Mouse (Mus musculus) heart, embryonic 10.5 days (tissue): Measurements from ENCODE around the gene Ctf2. TPM values are rescaled to one million over a fixed set of nuclear protein-coding genes. Genes with fewer than 3 reads are reported as not detected.

Experiments used
- DNase-seq: peaks from one replicate; pipeline ENCODE4 v3.0.0-alpha.2; 2017; ENCODE audit warnings: low spot score
- H3K27ac ChIP-seq: fragments of 300-500 bp; sonication (generic); 2 replicates; pipeline ENCODE4 v1.5.1; 2016; ENCODE audit warnings: mild to moderate bottlenecking
- H3K27me3 ChIP-seq: fragments of 300-500 bp; sonication (generic); 2 replicates; pipeline ENCODE4 v1.6.1; 2016; ENCODE audit warnings: mild to moderate bottlenecking; ENCODE audit not compliant: poor library complexity, insufficient read depth, severe bottlenecking
- H3K36me3 ChIP-seq: fragments of 300-500 bp; sonication (generic); 2 replicates; pipeline ENCODE4 v1.6.1; 2016; ENCODE audit warnings: mild to moderate bottlenecking, moderate library complexity
- H3K4me1 ChIP-seq: fragments of 300-500 bp; sonication (generic); 2 replicates; pipeline ENCODE4 v1.6.1; 2016; ENCODE audit warnings: mild to moderate bottlenecking
- H3K4me3 ChIP-seq: fragments of 300-500 bp; sonication (generic); 2 replicates; pipeline ENCODE4 v1.5.1; 2016; ENCODE audit warnings: mild to moderate bottlenecking, moderate library complexity
- H3K9me3 ChIP-seq: fragments of 300-500 bp; sonication (generic); 2 replicates; pipeline ENCODE4 v1.6.1; 2016; ENCODE audit warnings: mild to moderate bottlenecking, moderate library complexity
- WGBS: fragments of 180-500 bp; shearing (Covaris S2); methylation state at CpG from one replicate; pipeline ENCODE4 v1.1.7; 2016; 5-methylcytosine and 5-hydroxymethylcytosine counted together
- polyA plus RNA-seq: library from polyadenylated mRNA; unstranded; fragments of >200 nt; fragmentation: Nextera tagmentation; extraction: Ambion mirVana; gene quantifications from 2 replicates; pipeline ENCODE4 v1.2.1, GENCODE M21; 2016

The Ctf2 gene
- polyA plus RNA-seq, 1 experiment from 2014 or later, result 0.26 TPM

DNA sequence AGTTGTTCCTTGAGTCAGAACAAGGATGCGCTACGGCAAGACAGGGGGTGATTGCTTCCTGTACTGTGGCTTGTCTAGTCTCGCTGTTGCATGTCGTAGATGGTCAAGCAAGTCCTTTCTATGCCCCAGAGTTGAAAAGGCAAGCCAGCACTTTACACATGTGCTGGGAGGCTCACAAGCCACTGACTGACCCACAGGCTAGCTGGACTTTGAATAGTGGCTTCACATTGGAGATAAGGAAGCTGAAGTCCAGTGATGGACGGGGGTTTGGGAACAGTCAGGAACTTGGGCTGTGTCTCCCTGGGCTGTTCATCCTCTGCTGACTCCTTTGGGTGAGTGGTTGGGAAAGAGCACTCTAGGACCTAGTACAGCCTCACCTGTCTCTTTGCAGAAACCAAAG, 19.7 kb upstream of the Ctf2 start:
- Histone ChIP-seq H3K27ac (no peak overlapping the region), H3K9me3 (no peaks in the 10 kb centered on the region), H3K4me3 (no peak overlapping the region), H3K36me3 (peaks cover 88% of the 10 kb centered on the region), H3K27me3 (peaks cover 76% of the 10 kb centered on the region), H3K4me1 (peaks cover 27% of the 10 kb centered on the region)
- WGBS, result 93% methylated on average over 5 of the region's 5 CpGs
- DNase-seq, result peak; percentile 61

DNA sequence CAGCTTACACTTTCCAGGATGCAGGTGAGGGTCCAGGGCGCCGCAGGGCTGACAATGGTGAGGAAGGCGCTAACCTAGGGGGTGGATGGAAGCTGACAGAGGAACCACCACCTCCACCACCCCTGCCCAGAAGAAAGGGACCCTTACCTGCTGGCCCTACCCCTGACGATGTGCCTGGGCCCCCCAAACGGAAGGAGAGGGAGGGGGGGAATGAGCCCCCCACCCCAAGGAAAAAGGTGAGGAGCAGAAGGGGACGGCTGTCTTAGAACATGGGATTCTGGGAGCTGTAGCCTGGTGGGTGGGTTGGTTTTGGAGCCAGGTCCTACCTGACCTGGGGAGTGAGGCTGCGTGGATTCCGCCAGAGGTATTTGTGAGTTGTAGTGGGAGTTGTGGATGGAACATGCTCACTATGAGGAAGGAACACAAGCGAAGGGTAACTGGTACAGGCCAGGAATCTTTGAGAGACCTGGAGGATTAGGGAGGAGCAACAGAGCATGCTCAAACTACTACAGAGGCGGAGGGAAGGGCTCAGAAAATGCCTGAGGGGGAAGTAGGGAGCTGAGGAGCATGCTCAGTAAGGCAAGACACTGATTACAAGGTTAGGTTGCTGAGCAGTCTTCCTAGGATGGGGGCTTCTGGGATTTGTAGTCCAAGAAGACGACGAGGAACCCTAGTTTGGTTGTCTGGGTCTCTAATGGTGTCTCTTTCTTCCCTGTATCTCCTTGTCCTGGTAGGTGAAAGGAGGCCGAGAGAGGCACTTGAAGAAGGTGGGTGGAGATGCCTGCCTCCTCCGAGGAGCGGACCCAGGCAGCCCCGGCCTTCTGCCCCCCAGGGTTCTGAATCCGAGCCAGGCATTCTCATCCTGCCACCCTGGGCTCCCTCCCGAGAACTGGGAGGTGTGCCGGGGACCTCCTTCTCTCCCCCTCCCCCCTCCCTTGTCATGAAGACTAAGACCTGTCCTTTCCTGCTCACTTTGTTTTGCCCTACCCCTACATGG, 18.5 kb upstream of the Ctf2 start:
- H3K4me1 ChIP-seq, result peaks cover 27% of the 10 kb centered on the region
- no peak overlapping the region for H3K4me3 ChIP-seq
- WGBS, result 86% methylated on average over 19 of the region's 19 CpGs
- DNase-seq, result no peak
- H3K36me3 ChIP-seq, result peaks cover 76% of the 10 kb centered on the region
- no peak overlapping the region for H3K27ac ChIP-seq
- H3K27me3 ChIP-seq, result peaks cover 64% of the 10 kb centered on the region
- H3K9me3 ChIP-seq, result no peaks in the 10 kb centered on the region

DNA sequence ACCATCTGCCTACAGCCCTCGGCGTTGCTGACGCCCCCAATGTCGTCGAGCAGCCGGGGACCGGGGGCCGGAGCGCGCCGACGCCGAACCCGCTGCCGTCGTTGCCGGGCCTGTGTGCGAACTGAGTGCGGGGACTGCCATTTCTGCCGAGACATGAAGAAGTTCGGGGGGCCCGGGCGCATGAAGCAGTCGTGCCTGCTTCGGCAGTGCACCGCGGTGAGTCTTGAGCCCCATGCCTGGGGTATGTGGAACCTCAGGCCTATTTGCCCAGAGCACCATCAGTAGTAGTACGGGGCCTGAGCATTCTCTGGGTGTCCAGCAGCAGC, 16.2 kb upstream of the Ctf2 start:
- WGBS, result 91% methylated on average over 28 of the region's 28 CpGs
- H3K4me1 ChIP-seq, result peaks cover 30% of the 10 kb centered on the region
- peaks cover 54% of the 10 kb centered on the region for H3K36me3 ChIP-seq
- peaks cover 43% of the 10 kb centered on the region for H3K27me3 ChIP-seq
- H3K27ac ChIP-seq, result peak overlapping the region; percentile 24; the same call in 1 of the 2 replicates
- no peak for DNase-seq
- H3K9me3 ChIP-seq, result no peaks in the 10 kb centered on the region
- peak overlapping the region; percentile 86; the same call in 1 of the 2 replicates for H3K4me3 ChIP-seq

DNA sequence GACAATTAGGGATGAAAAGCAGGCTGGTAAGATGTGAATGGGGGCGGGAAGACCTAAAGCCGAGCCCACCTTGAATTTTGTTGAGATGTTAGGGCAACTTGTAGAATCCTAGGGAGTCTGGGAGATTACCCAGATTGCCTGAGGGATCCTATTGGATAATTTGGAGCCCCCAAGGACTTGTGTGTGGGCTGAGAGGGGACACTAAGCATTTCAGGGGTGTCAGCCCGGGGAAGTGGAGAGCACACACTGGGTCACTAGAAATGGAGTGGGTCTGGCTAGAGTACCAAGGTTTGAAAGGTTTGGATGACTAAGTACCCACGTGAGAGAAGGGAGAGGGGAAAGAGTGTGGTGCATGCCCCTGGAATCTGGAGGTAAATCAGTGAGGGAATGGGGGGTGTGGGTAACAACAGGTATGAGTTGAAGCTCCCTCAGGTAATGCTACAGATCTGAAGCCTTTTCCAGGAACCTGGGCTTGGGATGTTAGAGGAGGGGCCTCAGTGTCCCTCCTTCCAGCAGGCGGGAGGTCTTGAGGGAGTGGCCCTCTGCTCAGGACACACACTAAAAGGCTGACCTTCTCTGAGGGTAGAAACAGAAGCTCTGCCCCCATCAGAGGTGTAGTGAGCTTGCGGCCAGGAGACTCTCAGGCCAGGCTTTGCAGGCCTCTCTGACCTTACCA, 15.7 kb upstream of the Ctf2 start:
- DNase-seq, result peak; percentile 73
- Histone ChIP-seq H3K36me3 (peaks cover 49% of the 10 kb centered on the region), H3K4me3 (peak overlapping the region; percentile 86), H3K4me1 (peaks cover 30% of the 10 kb centered on the region), H3K27me3 (peaks cover 38% of the 10 kb centered on the region), H3K27ac (peak overlapping the region; percentile 96), H3K9me3 (no peaks in the 10 kb centered on the region)
- 53% methylated on average over 6 of the region's 6 CpGs for WGBS

DNA sequence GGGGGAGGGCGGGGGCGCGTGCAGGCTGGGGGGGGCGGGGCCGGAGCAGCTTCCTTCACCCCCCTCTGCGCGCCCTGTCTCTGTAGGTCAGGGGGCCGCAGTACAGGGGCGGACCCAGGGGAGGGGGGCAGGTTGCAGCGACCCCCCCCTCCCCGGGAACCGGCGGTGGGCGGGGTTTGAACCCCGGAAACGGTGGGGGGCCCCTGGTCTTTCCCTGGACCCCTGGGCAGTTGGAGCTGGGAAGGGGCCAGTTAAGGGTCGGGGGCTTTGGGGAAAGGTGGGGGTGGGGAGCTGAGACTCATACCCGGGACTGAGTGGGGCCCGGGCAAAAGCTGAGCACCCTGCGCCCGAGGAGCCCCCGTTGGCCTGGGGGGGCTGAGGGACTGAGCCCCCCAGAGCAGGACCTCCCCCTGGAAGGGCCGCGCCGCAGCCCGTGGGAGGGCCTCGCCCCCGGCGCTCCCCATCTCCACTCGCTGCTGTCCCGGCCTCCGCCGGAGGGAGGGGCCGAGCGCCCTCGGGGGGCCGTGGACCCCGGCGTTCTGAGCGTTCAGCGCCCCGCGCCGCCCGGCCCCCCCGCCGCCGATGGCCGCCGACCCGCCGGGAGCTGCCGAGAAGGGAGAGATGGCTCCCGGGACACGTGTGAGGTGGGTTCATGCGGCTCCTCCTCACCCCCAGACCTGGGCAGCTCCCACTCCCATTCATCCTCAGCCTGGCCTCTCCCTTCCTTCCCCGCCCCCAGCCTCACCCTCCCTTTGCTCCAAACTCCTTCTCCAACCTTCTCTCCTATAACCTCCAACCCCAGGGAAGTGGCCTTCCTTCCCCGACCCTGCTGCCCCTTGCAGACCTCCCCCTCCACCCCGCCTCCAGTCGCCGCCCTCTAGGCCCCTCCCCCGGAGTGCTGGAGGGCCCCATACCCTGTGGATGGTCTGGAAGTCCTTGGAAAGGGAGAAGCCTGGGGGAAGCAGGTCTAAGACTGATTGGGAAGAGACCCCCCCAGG, 14.8 kb upstream of the Ctf2 start:
- H3K27ac ChIP-seq, result peak overlapping the region; percentile 96
- WGBS, result under 1% methylated on average over 46 of the region's 62 CpGs
- peaks cover 30% of the 10 kb centered on the region for H3K4me1 ChIP-seq
- DNase-seq, result peak; percentile 81
- H3K36me3 ChIP-seq, result peaks cover 40% of the 10 kb centered on the region
- peak overlapping the region; percentile 86 for H3K4me3 ChIP-seq
- no peaks in the 10 kb centered on the region for H3K9me3 ChIP-seq
- H3K27me3 ChIP-seq, result peaks cover 29% of the 10 kb centered on the region

DNA sequence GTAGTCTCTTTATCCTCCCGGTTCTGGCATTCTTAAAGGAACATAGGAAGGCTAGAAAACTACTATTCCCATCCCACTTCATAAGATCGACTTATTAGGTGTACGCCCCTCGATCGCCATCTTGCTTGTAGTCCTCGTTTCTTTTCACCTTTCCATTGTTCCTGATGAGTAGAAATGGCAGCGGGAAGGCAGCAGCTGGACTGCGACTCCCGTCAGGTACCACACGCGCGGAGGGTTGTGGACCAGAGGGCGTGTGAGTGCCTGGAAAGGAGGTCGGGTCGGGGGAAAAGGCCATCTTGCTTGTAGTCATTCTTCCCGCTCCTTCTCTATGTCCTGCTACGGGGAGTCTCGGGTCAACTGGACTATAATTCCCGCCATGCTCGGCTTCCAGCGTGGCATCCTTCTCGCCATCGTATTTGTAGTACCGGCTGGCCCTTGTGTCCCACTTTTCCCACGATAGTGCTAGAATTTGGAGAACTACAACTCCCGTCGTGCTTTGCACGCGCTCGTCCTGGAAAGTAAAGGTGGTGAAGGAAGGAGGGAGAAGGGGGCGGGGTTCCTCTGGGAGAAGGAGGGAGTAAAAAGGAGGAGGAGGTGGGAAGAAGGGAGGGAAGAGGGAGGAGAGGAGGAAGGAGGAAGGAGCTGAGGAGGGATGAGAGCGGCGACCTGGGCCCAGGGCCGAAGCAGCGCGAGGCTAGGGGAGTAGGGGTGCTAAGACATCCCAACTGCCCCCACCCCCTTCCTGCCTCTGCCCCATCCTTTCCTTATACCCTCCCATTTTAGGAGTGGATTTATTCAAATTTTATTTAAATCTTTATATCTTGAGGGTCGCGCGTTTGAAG, 13.9 kb upstream of the Ctf2 start:
- Histone ChIP-seq H3K36me3 (peaks cover 30% of the 10 kb centered on the region), H3K27ac (peak overlapping the region; percentile 96), H3K4me3 (peak overlapping the region; percentile 86), H3K27me3 (peaks cover 20% of the 10 kb centered on the region), H3K4me1 (peaks cover 30% of the 10 kb centered on the region), H3K9me3 (no peaks in the 10 kb centered on the region)
- WGBS, result under 1% methylated on average over 37 of the region's 39 CpGs
- DNase-seq, result peak; percentile 98

DNA sequence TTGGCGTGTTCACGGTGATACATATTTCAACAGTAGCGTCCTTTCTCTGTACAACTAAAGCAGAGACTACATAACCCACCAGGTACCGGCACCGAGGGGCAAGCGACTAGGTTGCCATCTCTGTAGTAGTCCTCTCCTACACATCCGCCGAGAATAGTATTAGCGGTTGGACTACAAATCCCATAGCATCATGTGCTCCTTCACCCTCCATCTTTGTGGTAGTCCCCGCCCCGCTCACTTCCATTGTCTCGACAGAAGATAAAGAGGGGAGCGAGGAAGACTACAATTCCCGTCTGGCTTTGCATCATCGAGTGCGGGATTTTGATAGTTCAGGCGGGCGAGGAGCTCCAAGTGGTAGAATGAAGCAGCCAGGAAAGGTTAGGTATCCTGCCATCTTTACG, 13.3 kb upstream of the Ctf2 start:
- peak overlapping the region; percentile 86 for H3K4me3 ChIP-seq
- peaks cover 24% of the 10 kb centered on the region for H3K36me3 ChIP-seq
- peaks cover 30% of the 10 kb centered on the region for H3K4me1 ChIP-seq
- WGBS, result under 1% methylated on average over 19 of the region's 19 CpGs
- H3K27ac ChIP-seq, result peak overlapping the region; percentile 96
- DNase-seq, result peak; percentile 98
- H3K9me3 ChIP-seq, result no peaks in the 10 kb centered on the region
- H3K27me3 ChIP-seq, result peaks cover 14% of the 10 kb centered on the region

DNA sequence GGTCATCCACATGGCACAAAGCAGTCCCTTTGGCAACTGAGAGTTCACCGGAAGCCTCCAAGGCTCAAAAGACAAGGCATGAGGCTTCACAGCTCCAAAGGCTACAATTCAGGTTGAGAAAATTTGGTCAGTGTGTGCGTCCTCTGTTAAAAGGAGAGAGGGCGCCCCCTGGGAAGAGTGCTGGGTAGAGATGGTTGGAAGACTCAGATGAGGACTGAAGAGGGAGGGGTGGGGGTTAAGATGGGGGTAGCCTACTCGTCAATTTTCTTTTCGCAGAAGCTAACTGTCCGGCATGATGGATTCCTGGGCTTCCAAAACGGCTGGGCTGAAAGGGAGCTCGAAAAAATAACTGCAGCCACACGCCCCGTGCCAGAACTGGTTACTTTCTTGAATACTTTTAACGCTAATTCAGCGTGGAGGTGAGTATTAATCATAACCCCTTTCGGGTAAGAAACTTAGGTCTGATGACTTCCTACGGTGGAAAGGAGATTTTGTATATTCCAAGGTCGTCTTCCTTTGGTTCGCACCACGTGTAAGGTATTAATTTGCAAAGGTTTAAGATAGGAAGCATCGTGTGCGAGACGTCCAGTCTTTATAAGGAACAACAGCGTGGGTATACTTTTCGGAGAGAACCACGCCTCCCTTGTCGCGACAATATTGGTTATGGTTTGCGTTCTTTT, 12.5 kb upstream of the Ctf2 start, which contains the start of gene Fbxl19:
TSS of gene Fbxl19 (plus strand) at position 178 of the 680 bp plus-strand sequence.
- under 1% methylated on average over 26 of the region's 26 CpGs for WGBS
- Histone ChIP-seq H3K9me3 (no peaks in the 10 kb centered on the region), H3K36me3 (peaks cover 17% of the 10 kb centered on the region), H3K4me1 (peaks cover 30% of the 10 kb centered on the region), H3K27ac (peak within 1 kb of the TSS; percentile 96), H3K4me3 (peak within 1 kb of the TSS; percentile 86), H3K27me3 (peaks cover 6% of the 10 kb centered on the region; the same call in 1 of the 2 replicates)
- peak; percentile 85 for DNase-seq

DNA sequence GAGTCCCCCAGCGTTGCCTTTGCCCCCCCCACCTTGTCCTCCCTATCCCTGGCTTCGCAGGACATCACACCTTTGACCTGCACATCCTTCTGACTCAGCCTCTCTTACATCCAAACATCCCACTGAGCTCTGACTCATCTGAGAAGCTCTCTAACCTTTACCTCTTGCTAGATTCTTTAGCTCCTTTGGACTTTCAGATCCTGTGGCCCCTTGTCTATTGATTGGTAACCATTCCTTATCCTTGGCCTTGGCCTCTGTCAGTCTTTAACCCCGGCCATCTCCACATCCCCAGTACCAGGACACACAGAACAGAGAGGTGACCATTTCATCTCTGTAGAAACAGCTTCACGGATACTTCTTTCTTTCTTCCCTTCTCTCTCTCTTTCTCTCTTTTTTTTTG, 1.8 kb downstream of the Ctf2 start:
- Histone ChIP-seq H3K36me3 (no peaks in the 10 kb centered on the region), H3K27ac (no peak overlapping the region), H3K4me1 (no peaks in the 10 kb centered on the region), H3K27me3 (peaks cover 14% of the 10 kb centered on the region; the same call in 1 of the 2 replicates), H3K9me3 (no peaks in the 10 kb centered on the region), H3K4me3 (no peak overlapping the region)
- no peak for DNase-seq
- WGBS, result 60% methylated on average over 4 of the region's 4 CpGs

DNA sequence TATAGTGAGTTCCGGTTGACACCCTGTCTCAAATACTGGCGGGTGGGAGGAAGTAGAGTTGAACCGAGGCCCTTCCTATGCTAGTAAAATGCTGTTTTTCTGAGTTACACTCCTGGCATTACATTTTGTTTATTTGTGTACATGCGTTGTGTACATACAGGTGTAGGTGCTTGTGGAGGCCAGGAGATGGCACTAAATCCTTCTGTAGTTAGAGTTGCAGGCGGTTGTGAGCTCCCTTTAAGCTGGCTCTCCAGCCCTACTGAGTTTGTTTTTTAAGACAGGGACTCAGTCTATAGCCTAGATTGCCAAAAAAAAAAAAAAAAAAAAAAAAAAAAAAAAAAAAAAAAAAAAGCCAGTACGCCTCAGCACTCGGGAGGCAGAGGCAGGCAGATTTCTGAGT, 4.1 kb downstream of the Ctf2 start:
- DNase-seq, result peak; percentile 56
- no peak overlapping the region for H3K4me3 ChIP-seq
- H3K4me1 ChIP-seq, result no peaks in the 10 kb centered on the region
- no peaks in the 10 kb centered on the region for H3K9me3 ChIP-seq
- H3K36me3 ChIP-seq, result no peaks in the 10 kb centered on the region
- no peak overlapping the region for H3K27ac ChIP-seq
- WGBS, result 78% methylated on average over 7 of the region's 7 CpGs
- peaks cover 21% of the 10 kb centered on the region; the same call in 1 of the 2 replicates for H3K27me3 ChIP-seq

DNA sequence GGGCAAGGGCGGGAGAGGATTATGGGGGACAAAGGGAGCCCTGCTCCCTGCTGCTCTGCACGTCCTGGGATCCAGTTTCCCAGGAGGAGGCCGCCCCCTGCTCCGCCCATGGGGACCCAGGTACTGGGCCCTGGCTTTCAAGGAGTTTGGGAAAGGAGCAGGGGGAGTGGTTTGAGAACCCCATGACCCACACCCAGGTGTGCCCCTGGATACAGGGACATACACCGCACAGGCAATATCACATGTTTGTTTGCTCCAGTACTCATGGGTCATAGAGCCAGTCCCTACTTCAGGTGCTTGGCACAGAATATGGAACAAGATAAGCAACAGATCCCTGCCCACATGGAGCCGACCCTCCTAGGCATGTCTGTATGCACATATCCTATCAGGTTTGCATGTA, 6.0 kb downstream of the Ctf2 start:
- H3K36me3 ChIP-seq, result no peaks in the 10 kb centered on the region
- H3K4me3 ChIP-seq, result no peak overlapping the region
- no peaks in the 10 kb centered on the region for H3K4me1 ChIP-seq
- WGBS, result 57% methylated on average over 6 of the region's 6 CpGs
- DNase-seq, result peak; percentile 68
- H3K9me3 ChIP-seq, result no peaks in the 10 kb centered on the region
- H3K27me3 ChIP-seq, result peaks cover 21% of the 10 kb centered on the region; the same call in 1 of the 2 replicates
- no peak overlapping the region for H3K27ac ChIP-seq
